Mouse (Mus musculus) central nervous system, embryonic 14 days (tissue): ENCODE measurements around the gene Atp10a. TPM values are rescaled to one million over a fixed set of nuclear protein-coding genes. Genes with fewer than 3 reads are reported as not detected.

Source experiments
- polyA plus RNA-seq: library from polyadenylated mRNA; depleted of rRNA; stranded (reverse); fragments of >200 nt; gene quantifications from 2 replicates; pipeline ENCODE4 v1.2.3, GENCODE M21; 2012; rRNA removed

The Atp10a gene
- 3.2 and 3.5 TPM in 2 replicates for polyA plus RNA-seq

DNA sequence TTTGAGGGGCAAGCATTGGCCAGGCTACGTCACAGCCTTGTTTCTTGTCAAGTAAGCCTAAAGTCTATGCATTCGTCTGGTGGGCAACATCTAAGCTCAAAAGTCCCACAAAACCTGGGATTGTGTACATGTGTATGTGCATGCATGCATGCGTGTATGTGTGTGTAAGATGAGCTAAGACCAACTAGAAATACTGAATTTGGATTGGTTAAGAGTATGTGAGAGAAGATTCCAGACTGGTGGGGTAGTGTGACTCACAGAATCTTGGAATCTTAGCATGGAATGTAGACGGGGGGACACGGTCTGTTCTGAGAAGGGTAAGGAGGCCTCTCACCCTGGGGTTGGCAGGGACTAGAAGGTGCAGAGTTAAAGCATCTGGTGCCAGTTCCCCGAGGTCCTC is at the start of gene Atp10a:
TSS of gene Atp10a (plus strand) at position 301 of the 400 bp plus-strand sequence.

